Mouse (Mus musculus) ovary, adult 10 weeks (tissue): Measurements from ENCODE around the gene Cep295. TPM values are rescaled to one million over a fixed set of nuclear protein-coding genes. Genes with fewer than 3 reads are reported as not detected.

ENCODE experiments used
- polyA plus RNA-seq: library from polyadenylated mRNA; stranded (reverse); fragments of 350-450 nt; fragmentation: Illumina TruSeq; extraction: RNeasy Lipid Tissue Mini Kit (QIAGEN cat#74804); gene quantifications from one replicate; pipeline ENCODE4 v1.2.3, GENCODE M21; 2014

Cep295 gene
- polyA plus RNA-seq, result 35.7 TPM

GRCm38 (mm10) chr9:15357484-15358275, at the start of gene Cep295:
Gene Cep295 (minus strand): TSS chr9:15357788.

GRCm38 (mm10) chr9:15306398-15307119, 51.0 kb downstream of the Cep295 start, which contains the start of gene 4931406C07Rik:
Gene 4931406C07Rik (minus strand): TSS chr9:15306448.

GRCm38 (mm10) chr9:15305503-15306397, 51.8 kb downstream of the Cep295 start, which contains the start of gene Taf1d:
Gene Taf1d (plus strand): TSS chr9:15306214.

DNA sequence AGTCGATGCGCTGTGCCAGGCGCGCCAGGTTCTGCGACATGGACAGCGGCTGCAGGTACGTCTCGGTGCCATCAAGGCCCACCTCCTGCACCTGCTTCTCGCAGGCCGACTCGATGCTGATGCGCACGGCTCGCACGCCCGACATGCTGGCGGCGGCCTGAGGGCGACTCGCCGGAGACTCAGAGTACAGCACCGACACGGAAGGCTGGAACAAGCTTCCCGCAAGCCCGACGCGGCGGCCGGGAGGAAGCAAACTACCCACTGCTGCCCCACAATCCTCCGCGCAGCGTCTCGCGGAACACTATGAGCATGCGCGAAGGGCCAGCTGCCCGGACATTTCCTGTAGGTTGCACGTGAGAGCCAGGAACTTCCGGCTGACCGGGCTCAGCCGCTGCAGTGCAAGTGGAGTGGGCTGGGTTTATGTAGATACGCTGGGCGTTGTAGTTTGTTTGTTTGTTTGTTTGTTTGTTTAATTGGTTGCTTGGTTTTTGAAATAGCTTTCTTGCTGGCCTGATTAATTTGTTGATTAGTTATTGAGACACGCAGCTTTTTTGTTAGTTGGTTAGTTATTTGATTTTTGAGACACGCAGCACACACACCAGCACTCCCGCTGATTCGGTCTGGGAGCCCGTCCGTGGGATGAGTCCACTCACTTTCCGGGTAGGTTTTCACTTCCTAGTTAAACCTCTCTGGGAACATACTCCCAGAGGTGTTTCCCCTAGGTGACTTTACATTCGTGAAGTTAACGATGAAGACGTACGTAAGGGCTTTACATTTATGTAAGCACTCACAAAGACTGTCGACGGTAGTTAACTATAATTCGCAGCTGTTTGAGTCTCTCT, 77.7 kb downstream of the Cep295 start, which contains the start of gene Med17:
Gene Med17, minus strand, starts transcription at position 283 of the 842 bp plus-strand sequence.

Other genes starting within 250 kb of the Cep295 start
- 0.71 TPM for gene Hephl1, start 245.7 kb downstream of the Cep295 start, polyA plus RNA-seq
- gene Vstm5, start 118.7 kb downstream of the Cep295 start, polyA plus RNA-seq, result 0.68 TPM
- 80.6 TPM for gene Med17, start 77.9 kb downstream of the Cep295 start, polyA plus RNA-seq
- gene Taf1d, start 51.6 kb downstream of the Cep295 start, polyA plus RNA-seq, result 169 TPM
- 92.2 TPM for gene 4931406C07Rik, start 51.3 kb downstream of the Cep295 start, polyA plus RNA-seq
- 6.3 TPM for gene Smco4, start 135.6 kb upstream of the Cep295 start, polyA plus RNA-seq